Mouse (Mus musculus): ENCODE results near the gene Lrrc59. TPM values are rescaled to one million over a fixed set of nuclear protein-coding genes. Genes with fewer than 3 reads are reported as not detected.
"Not testable (repeated sequence)": the region's sequence is repeated elsewhere in the genome, so short reads cannot be mapped to it uniquely, and the experiment has no call there.

Lrrc59 gene
- polyA plus RNA-seq, 1 experiment from 2014 or later: 254 TPM

DNA sequence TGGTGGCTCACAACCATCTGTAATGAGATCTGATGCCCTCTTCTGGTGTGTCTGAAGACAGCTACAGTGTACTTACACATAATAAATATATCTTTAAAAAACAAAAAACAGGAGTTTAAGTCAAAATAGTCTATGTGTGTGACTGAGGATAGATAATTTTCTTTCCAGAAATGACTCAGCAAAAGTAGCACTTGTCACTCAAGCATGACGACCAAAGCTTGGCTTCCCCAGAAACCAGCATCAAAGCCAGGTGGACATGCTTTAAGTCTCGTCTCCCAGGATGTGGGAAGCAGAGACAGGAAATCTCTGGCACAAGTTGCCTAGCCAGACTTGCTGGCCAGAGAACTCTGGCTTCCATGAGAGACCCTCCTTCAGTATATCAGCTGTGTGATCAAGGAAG lies 7.4 kb upstream of the Lrrc59 start:
- no peaks in the 10 kb centered on the region for H3K27me3 ChIP-seq (replicated peaks; ENCODE audit: control insufficient read depth, insufficient read depth, low read length)
- no peak overlapping the region for H3K4me3 ChIP-seq (ENCODE audit: low read length)
- H3K4me2 ChIP-seq (ENCODE audit: low read depth, low read length): no peak overlapping the region
- no peaks in the 10 kb centered on the region for H3K4me1 ChIP-seq (ENCODE audit: control insufficient read depth, insufficient read depth, low read length)
- H3K9me3 ChIP-seq (ENCODE audit: control insufficient read depth, low read length): no peaks in the 10 kb centered on the region
- 82% methylated on average over 2 of the region's 2 CpGs for WGBS
- H3K36me3 ChIP-seq (ENCODE audit: control insufficient read depth, insufficient read depth, low read length): no peaks in the 10 kb centered on the region
- no peak for ATAC-seq
- no peak overlapping the region for H3K9ac ChIP-seq (ENCODE audit: low read depth, low read length)
- no peak overlapping the region for H3K27ac ChIP-seq (ENCODE audit: low read length)

DNA sequence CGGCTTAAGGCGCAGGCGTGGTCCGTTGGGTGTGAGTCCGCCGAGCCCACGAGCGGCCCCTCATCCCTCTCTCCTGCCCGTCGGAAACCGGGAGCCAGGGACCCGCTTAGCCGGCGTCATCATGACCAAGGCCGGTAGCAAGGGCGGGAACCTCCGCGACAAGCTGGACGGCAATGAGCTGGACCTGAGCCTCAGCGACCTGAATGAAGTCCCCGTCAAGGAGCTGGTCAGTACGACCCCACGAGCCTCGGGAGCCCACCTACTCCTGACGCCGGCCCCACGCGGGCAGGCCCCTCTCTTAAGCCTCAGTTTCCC lies 274 bp downstream of the Lrrc59 start:
- Histone ChIP-seq H3K36me3 (ENCODE audit: control insufficient read depth, insufficient read depth, low read length) (0 out of 2 replicates have a peak, but pooled peaks cover 5% of the 10 kb centered on the region), H3K27ac (ENCODE audit: low read length) (peak overlapping the region; percentile 90), H3K9me3 (ENCODE audit: control insufficient read depth, low read length) (no peaks in the 10 kb centered on the region), H3K9ac (ENCODE audit: low read depth, low read length) (peak overlapping the region; percentile 91), H3K4me3 (ENCODE audit: low read length) (peak overlapping the region; percentile 92), H3K4me1 (ENCODE audit: control insufficient read depth, insufficient read depth, low read length) (peaks cover 16% of the 10 kb centered on the region; the same call in 1 of the 2 replicates), H3K27me3 (replicated peaks; ENCODE audit: control insufficient read depth, insufficient read depth, low read length) (no peaks in the 10 kb centered on the region), H3K4me2 (ENCODE audit: low read depth, low read length) (peak overlapping the region; percentile 73)
- WGBS: under 1% methylated on average over 28 of the region's 28 CpGs
- ATAC-seq: peak; percentile 55

DNA sequence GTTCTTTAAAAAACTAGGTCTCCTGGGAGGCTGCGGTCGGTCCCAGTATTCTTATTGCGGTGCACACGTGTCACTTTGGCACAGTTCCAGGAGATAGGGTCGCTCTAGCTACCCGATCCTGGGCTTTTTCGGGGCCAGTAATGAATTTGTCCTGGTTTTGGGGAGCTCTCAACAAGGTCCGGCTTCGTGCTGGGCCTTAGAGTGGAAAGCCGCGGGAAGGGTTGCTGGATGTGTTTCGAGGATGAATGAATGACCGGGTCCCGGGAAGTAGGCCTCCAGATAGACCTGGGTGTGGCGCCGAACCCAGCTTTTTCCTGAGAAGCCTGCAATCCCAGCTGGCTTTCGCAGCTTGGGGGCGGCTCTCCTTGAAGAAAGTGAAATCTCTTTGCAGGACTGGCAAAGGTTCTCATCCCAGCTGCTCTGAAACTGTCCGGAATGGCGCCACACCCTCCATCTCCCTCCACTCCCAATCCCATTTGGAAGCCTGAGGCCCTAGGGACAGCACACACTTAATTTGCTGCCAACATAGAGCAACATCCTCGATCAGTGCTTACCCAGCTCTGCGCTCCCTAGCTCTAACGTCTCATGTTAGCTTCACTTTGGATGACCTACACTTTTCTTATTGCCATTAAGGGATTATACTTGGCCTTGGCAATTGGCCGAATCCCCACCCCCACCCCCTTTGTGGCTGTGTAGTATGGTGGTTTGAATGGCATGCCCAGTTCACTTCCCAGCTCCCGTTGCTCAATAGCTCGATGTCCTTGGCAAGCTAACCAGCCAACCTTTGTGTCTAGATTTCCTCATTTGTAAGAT lies 838 bp downstream of the Lrrc59 start:
- peak overlapping the region; percentile 92 for H3K4me3 ChIP-seq (ENCODE audit: low read length)
- 8% methylated on average over 26 of the region's 26 CpGs for WGBS
- no peaks in the 10 kb centered on the region for H3K27me3 ChIP-seq (replicated peaks; ENCODE audit: control insufficient read depth, insufficient read depth, low read length)
- peaks cover 10% of the 10 kb centered on the region for H3K36me3 ChIP-seq (ENCODE audit: control insufficient read depth, insufficient read depth, low read length)
- peak overlapping the region; percentile 91 for H3K9ac ChIP-seq (ENCODE audit: low read depth, low read length)
- ATAC-seq: peak; percentile 31
- peak overlapping the region; percentile 90 for H3K27ac ChIP-seq (ENCODE audit: low read length)
- H3K4me1 ChIP-seq (ENCODE audit: control insufficient read depth, insufficient read depth, low read length): peaks cover 16% of the 10 kb centered on the region; the same call in 1 of the 2 replicates
- H3K9me3 ChIP-seq (ENCODE audit: control insufficient read depth, low read length): no peaks in the 10 kb centered on the region
- peak overlapping the region; percentile 73 for H3K4me2 ChIP-seq (ENCODE audit: low read depth, low read length)

DNA sequence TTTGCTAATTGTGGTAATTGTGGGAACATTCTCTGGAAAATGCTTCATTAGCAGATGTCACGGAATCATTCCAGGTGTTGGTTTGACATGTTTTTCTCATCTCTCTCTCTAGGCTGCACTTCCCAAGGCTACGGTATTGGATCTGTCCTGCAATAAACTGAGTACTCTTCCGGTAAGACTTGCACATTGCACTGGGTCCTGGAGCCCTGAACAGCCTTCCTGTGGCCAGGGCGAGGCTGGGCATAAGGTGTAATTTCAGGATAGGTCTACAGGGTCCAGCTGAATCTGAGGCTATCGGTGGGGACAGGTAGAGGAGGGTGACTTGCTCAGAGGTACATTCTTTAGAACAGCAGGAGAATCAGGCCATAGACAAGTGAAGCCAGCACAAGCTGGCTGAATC lies 2.4 kb downstream of the Lrrc59 start:
- H3K4me3 ChIP-seq (ENCODE audit: low read length): no peak overlapping the region
- H3K36me3 ChIP-seq (ENCODE audit: control insufficient read depth, insufficient read depth, low read length): peaks cover 25% of the 10 kb centered on the region
- 75% methylated on average over 5 of the region's 5 CpGs for WGBS
- ATAC-seq: no peak
- H3K27ac ChIP-seq (ENCODE audit: low read length): peak overlapping the region; percentile 28
- H3K4me2 ChIP-seq (ENCODE audit: low read depth, low read length): 0 out of 2 replicates have a peak overlapping the region, but pooled peaks have one; percentile 73
- no peaks in the 10 kb centered on the region for H3K9me3 ChIP-seq (ENCODE audit: control insufficient read depth, low read length)
- H3K4me1 ChIP-seq (ENCODE audit: control insufficient read depth, insufficient read depth, low read length): peaks cover 16% of the 10 kb centered on the region; the same call in 1 of the 2 replicates
- no peak overlapping the region for H3K9ac ChIP-seq (ENCODE audit: low read depth, low read length)
- no peaks in the 10 kb centered on the region for H3K27me3 ChIP-seq (replicated peaks; ENCODE audit: control insufficient read depth, insufficient read depth, low read length)

DNA sequence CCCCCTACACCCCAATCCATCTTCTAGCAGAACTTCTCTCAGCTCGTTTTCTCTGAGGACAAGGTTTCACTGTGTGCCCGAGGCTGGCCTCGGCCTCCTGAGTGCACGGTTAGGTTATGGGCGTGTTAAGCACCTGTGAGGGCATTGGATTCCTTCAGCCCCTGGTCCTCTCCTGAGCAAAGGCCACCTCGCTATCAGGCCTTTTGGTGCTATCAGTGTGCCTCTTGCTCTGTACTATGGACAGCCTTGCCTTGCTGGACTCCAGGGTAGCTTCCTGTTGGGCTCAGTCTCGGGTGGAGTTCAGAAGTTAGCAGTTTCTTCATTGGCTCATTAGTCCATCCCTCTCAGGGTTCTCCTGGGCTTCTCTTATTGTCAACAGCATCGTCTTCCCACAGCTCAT lies 3.4 kb downstream of the Lrrc59 start:
- no peak overlapping the region for H3K4me3 ChIP-seq (ENCODE audit: low read length)
- peak; percentile 87 for ATAC-seq
- H3K27ac ChIP-seq (ENCODE audit: low read length): peak overlapping the region; percentile 73; the same call in 1 of the 2 replicates
- H3K4me1 ChIP-seq (ENCODE audit: control insufficient read depth, insufficient read depth, low read length): peaks cover 16% of the 10 kb centered on the region; the same call in 1 of the 2 replicates
- no peaks in the 10 kb centered on the region for H3K9me3 ChIP-seq (ENCODE audit: control insufficient read depth, low read length)
- H3K4me2 ChIP-seq (ENCODE audit: low read depth, low read length): no peak overlapping the region
- H3K27me3 ChIP-seq (replicated peaks; ENCODE audit: control insufficient read depth, insufficient read depth, low read length): no peaks in the 10 kb centered on the region
- peaks cover 30% of the 10 kb centered on the region for H3K36me3 ChIP-seq (ENCODE audit: control insufficient read depth, insufficient read depth, low read length)
- WGBS: 67% methylated on average over 8 of the region's 8 CpGs
- H3K9ac ChIP-seq (ENCODE audit: low read depth, low read length): no peak overlapping the region

DNA sequence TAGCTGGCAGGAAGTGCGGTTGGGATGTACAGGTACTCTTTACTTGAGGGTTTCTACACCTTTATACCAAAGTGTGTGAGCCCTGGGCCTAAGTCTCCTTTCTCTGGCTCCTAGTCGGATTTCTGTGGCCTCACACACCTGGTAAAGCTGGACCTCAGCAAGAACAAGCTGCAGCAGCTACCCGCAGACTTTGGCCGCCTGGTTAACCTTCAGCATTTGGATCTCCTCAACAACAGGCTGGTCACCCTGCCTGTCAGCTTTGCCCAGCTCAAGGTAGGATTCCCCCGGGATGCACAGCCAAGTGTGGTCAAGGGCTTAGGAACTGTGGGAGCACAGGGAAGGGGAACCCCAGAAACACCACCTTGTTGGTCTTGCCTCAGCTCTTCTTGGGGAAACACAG lies 4.9 kb downstream of the Lrrc59 start:
- Histone ChIP-seq H3K4me1 (ENCODE audit: control insufficient read depth, insufficient read depth, low read length) (peaks cover 16% of the 10 kb centered on the region; the same call in 1 of the 2 replicates), H3K27ac (ENCODE audit: low read length) (no peak overlapping the region), H3K9ac (ENCODE audit: low read depth, low read length) (no peak overlapping the region), H3K4me2 (ENCODE audit: low read depth, low read length) (no peak overlapping the region), H3K9me3 (ENCODE audit: control insufficient read depth, low read length) (no peaks in the 10 kb centered on the region), H3K36me3 (ENCODE audit: control insufficient read depth, insufficient read depth, low read length) (peaks cover 41% of the 10 kb centered on the region), H3K27me3 (replicated peaks; ENCODE audit: control insufficient read depth, insufficient read depth, low read length) (no peaks in the 10 kb centered on the region), H3K4me3 (ENCODE audit: low read length) (no peak overlapping the region)
- ATAC-seq: no peak
- 89% methylated on average over 5 of the region's 5 CpGs for WGBS

DNA sequence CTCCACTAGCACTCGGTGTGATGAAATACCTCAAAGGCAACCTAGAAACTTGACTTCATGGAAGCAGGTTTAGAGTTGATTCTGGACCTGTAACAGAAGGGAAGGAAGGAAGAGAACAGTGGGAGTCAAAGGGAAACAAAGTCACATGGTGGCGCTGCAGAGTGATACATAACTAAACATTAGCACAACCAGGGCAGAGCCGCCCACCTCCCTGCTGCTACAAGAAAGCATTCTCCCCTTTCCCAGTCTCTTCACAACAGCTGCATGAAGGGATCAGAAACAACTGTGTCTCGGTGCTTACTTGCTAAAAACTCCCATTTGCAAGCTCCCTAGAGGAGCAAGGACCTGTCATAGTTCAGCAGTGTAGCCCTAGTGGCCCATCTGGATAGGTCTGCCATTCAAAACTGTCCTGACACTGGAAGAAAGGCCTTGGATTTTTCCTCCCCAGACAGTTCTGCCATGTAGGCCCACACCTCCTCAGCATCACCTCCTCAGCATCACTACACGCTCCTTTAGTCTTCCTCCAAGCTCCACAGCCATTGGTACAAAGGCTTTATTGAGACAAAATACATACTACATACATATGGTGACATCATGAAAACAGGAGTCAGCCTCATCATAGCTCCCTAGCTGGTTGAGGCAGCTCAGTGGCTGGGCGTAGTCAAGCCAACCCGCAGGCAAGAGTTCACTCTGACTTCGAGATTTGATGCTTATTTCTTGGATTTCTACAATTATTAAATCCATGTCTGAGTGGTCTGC lies 15.1 kb downstream of the Lrrc59 start:
- Histone ChIP-seq H3K4me3 (ENCODE audit: low read length) (no peak overlapping the region), H3K9me3 (ENCODE audit: control insufficient read depth, low read length) (no peaks in the 10 kb centered on the region), H3K4me1 (ENCODE audit: control insufficient read depth, insufficient read depth, low read length) (no peaks in the 10 kb centered on the region), H3K27me3 (replicated peaks; ENCODE audit: control insufficient read depth, insufficient read depth, low read length) (no peaks in the 10 kb centered on the region), H3K36me3 (ENCODE audit: control insufficient read depth, insufficient read depth, low read length) (peaks cover 33% of the 10 kb centered on the region), H3K9ac (ENCODE audit: low read depth, low read length) (no peak overlapping the region), H3K4me2 (ENCODE audit: low read depth, low read length) (no peak overlapping the region), H3K27ac (ENCODE audit: low read length) (no peak overlapping the region)
- WGBS: 85% methylated on average over 8 of the region's 8 CpGs
- no peak for ATAC-seq

DNA sequence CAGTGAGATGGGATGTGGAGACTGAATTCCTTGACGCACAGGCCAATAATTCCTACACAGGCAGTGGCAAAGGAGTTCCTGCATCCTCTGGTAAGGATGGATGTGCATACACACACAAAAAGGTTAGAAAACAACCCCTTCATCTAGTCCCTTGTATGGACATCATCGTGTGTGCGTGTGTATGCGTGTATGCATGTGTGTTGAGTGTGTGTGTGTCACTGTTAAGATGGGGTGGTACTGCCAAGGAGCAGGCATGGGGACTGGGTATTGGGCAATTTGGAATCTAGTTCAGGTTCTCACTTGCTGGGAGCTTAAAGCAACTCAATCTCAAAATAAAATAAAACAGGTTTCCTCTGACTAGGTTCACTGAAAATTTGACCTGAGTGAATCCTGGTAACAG lies 16.9 kb downstream of the Lrrc59 start:
- Histone ChIP-seq H3K27me3 (replicated peaks; ENCODE audit: control insufficient read depth, insufficient read depth, low read length) (no peaks in the 10 kb centered on the region), H3K9me3 (ENCODE audit: control insufficient read depth, low read length) (no peaks in the 10 kb centered on the region), H3K4me2 (ENCODE audit: low read depth, low read length) (no peak overlapping the region), H3K4me3 (ENCODE audit: low read length) (no peak overlapping the region), H3K9ac (ENCODE audit: low read depth, low read length) (no peak overlapping the region), H3K27ac (ENCODE audit: low read length) (no peak overlapping the region), H3K36me3 (ENCODE audit: control insufficient read depth, insufficient read depth, low read length) (peaks cover 25% of the 10 kb centered on the region), H3K4me1 (ENCODE audit: control insufficient read depth, insufficient read depth, low read length) (no peaks in the 10 kb centered on the region)
- WGBS: 96% methylated on average over 4 of the region's 4 CpGs
- no peak for ATAC-seq

DNA sequence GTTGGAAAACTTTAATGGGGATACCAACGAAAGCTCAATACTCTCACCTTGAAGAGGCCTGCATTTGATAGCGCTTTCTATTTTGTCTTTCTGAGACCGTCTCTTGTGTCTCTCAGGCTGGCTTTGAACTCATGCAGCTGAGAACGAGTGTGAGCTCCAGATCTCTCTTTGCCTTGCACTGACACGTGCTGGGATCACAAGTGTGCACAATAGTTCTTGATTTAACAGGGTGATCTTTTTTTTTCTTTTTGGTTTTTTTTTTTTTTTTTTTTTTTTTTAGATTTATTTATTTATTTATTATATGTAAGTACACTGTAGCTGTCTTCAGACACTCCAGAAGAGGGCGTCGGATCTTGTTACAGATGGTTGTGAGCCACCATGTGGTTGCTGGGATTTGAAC lies 21.7 kb downstream of the Lrrc59 start:
- WGBS: 96% methylated on average over 5 of the region's 7 CpGs
- not testable (repeated sequence) for H3K27me3 ChIP-seq (replicated peaks; ENCODE audit: control insufficient read depth, insufficient read depth, low read length); H3K4me1 ChIP-seq (ENCODE audit: control insufficient read depth, insufficient read depth, low read length); H3K4me3 ChIP-seq (ENCODE audit: low read length); H3K9ac ChIP-seq (ENCODE audit: low read depth, low read length); ATAC-seq; H3K36me3 ChIP-seq (ENCODE audit: control insufficient read depth, insufficient read depth, low read length); H3K4me2 ChIP-seq (ENCODE audit: low read depth, low read length); H3K27ac ChIP-seq (ENCODE audit: low read length); H3K9me3 ChIP-seq (ENCODE audit: control insufficient read depth, low read length)

Data from intestine, embryonic 16.5 days (tissue).